Mouse (Mus musculus) CD4-positive, CD25-positive, alpha-beta regulatory T cell, adult 4 months (primary cell): ENCODE measurements around the gene Sowahb. TPM values are rescaled to one million over a fixed set of nuclear protein-coding genes. Genes with fewer than 3 reads are reported as not detected.

ENCODE experiments used
- ATAC-seq: one replicate; pipeline ENCODE4 v1.8.0; 2017
- polyA plus RNA-seq, 2 experiments: library from polyadenylated mRNA; unstranded; fragments of 100-300 nt; shearing (Covaris generic); gene quantifications; one replicate each; pipeline ENCODE4 v1.2.1; 2017

The Sowahb gene
- polyA plus RNA-seq, 2 experiments from 2014 or later = not detected

DNA sequence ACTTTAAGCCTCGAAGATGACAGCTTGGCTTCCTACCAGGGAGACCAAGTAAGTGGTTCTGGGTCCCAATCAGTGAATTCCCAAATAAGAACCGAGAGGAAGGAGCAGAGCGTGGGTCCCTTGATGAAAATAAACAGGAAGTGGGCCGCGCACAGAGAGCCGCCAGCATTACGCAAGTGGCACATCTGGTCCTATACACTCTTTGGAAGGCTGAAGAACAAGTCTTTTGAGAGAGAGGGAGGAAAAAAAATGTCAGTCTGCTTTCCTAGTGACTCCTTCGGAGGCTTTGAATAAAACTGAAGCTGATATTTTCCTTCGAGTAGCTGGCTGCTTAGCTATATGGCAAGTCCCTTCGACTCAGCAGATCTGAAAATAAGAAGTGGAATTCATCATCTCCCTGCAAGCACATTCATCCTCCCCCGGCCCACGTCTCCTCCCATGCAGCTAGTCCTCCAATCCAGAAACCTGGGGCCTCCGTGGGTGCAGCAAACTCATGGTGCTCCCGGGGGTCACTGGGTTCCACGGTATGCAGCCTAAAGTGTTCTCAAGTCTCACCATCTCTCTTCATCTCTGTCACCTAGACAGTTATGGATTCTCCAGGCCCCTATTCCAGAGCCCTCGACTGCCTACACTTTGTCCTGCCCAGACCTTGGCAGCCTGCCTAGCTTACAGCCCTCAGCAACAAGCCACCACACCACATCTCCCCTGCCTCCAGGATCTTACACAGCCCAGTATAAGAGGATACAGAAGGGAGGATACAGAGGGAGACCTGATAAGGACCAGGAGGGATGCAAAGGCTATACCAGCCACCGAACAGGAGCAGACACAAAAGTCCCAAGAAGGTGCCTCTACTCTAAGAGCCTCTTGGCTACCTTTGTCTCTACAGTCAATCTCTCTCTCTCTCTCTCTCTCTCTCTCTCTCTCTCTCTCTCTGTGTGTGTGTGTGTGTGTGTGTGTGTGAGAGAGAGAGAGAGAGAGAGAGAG is 43.8 kb downstream of the Sowahb start:
- no peak for ATAC-seq

DNA sequence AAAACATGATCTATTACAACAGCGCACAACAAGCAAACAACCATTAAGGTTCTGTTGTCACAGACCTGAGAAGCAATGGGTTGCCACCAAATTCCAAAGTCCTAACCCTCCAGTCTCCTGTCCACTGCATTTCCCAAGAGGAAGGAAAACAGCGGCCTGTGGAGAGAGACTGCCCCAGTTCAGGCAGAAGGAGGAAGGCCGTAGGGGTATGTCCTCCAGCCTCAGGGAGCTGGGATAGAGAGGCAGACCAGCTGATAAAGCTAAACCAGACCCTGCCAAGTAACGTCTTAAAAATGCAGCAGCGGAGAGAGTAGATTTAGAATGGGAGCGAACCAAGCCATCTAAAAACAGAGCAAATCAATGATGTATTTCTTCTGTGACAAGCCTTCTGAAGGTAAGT is 44.8 kb downstream of the Sowahb start:
- no peak for ATAC-seq

DNA sequence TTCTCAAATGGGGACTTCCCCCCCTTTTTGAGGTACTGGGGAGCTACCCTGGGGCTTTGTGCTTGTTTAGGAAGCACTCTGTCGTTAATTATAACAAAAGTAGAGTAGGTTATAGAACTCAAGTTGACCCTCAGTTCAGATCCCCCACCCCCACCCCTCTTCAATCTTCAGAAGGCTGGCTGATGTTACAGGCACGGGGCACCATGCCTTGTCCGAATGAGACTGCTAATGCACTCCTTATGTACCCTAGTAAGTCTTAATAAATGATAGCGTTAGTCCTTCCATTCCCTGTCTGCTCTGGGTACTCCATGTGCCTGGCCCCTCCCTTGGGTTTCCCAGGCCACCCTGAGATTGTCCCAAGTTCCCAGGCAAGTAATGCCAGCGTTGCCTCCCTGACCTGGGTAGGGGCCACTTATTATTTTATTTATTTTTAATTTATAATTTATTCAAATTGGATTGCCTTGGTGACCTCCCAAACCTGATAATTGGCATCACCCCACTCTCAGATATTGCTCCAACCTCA is 46.3 kb downstream of the Sowahb start:
- ATAC-seq = no peak

DNA sequence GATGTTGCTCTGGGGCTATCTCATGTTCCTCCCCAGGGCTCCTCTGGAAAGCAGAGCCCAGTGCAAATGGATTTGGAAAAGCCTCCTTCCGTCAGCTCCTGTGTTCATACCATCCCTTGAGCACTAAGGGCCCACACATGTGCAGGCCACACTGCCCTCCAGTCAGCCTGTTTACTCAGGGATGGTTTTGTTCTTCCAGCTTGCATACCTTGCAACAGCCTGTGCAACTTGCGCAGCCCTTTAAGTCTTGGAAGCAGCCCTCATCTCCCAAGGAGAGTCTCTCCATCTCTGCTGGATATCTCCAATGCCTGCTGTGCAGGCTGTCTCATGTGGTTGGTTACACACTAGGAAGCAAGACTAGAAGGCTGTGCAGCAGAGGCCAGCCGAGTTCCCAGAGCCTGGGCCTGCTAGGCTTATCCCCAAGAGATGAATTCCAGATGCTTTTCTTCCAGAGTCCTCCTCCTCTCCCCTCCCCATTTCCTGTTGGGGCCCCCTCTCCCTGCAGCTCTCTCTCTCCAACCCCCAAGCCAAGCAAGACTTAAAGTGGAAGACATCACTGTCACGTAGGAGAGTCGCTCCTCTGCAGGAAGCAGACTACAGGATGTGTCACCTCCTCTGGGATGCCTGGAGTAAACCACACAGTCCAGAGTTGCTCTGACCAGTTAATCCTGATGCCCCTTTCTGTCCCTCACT is 47.2 kb downstream of the Sowahb start:
- no peak for ATAC-seq

DNA sequence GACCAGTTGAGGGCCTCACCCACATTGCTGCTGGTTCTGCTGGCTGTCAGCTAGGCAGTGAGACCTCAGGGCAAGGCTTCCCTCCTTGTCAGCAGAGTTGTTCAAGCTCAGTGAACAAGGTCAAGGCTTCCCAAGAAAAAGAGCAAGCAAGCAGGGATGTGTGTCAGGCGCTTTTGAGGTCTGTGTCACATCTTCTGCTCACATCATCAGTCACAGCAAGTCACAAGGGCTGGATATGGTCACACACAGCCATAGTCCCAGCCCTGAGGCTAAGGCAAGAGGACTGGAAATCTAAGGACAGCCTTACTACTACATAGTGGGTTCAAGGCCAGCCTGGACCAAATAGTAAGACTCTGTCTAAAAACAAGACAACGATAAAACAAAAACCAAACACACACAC is 50.0 kb downstream of the Sowahb start:
- no peak for ATAC-seq

DNA sequence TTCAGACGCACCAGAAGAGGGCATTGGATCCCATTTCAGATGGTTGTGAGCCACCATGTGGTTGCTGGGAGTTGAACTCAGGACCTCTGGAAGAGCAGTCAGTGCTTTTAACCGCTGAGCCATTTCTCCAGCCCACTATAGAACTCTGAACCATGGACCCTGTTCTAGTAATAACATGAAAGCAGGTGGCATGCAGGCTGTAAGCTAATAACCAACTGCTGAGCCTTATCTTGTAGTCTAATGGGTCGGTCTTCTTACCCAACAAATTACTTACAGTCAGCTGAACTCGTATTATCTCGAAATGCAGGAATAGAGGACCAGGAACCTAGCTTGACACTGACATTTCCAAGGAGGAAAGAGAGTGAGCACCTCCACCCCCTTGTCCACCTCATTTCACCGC is 50.5 kb downstream of the Sowahb start:
- no peak for ATAC-seq

DNA sequence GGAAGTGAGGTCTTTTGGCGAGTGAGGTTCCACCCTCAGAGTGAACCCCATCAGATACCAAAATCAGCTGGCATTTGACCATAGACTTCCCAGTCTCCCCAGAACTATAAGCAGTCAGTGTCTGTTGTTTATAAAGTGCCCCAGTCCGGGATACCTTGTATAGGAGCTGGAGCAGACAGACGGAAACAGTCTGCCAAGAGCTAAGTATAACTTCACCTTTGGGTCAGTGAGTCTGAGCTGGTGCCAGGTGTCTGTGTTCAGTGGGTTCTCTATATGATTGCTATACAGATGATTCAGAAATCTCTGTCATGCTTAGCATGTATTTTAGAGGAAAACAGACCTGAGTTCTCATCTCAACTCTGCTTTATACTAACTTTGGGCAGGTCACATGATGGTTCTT is 52.7 kb downstream of the Sowahb start:
- no peak for ATAC-seq

Other genes starting within 250 kb of the Sowahb start
- gene Sept11, start 48.4 kb upstream of the Sowahb start, polyA plus RNA-seq = 10 to 100 TPM; 31.6 to 40.2 TPM
- gene Ccni, start 161.5 kb upstream of the Sowahb start, polyA plus RNA-seq = 10 to 100 TPM; 75.1 to 88.5 TPM
- 1 to 10 TPM; 2.0 to 2.8 TPM for gene 2010109A12Rik, start 161.5 kb upstream of the Sowahb start, polyA plus RNA-seq
- gene Ccng2, start 222.2 kb upstream of the Sowahb start, polyA plus RNA-seq = 10 to 100 TPM; 19.3 to 30.6 TPM